In genomic region chr15:79185213-79185612, GRCm38 (mm10) we compare ENCODE assay signal across 34 mouse cellular contexts. TPM values are rescaled to one million over a fixed set of nuclear protein-coding genes. Genes with fewer than 3 reads are reported as not detected.
A peak's percentile ranks its signal among the peaks of the same experiment; 100 is the strongest.
DNase-seq lines count a peak whose midpoint lies in the region; ATAC-seq and TF ChIP-seq lines count a peak whose summit lies in the region.
"Had no signal": no experiment of that assay in that cellular context is flagged by ENCODE, and none has a peak within 500 bp of the region (broad histone marks: within the 10 kb centered on the region; RNA-seq: fewer than 3 reads in every experiment).

No protein-coding gene starts in this region.

- H3K4me3 ChIP-seq in forebrain, postnatal 0 days (ENCODE audit: low read depth, low read length): no peak overlapping the region
- no peak overlapping the region for H3K4me3 ChIP-seq in forebrain, embryonic 16.5 days (replicated peaks; ENCODE audit: low read length)
- no peak overlapping the region for H3K4me3 ChIP-seq in C2C12 (ENCODE audit: insufficient read depth, poor library complexity, severe bottlenecking)
- H3K4me3 ChIP-seq in lung, postnatal 0 days (ENCODE audit: low read depth, low read length): no peak overlapping the region
- H3K4me3 ChIP-seq: embryonic facial prominence, embryonic 13.5 days; erythroblast, embryonic 14.5 days; gastrocnemius, adult 2 months; heart, adult 2 months; heart, embryonic 12.5 days; left cerebral cortex, adult 2 months; limb, embryonic 12.5 days; midbrain, embryonic 10.5 days had no signal

- H3K4me2 ChIP-seq in forebrain, postnatal 0 days (ENCODE audit: low read depth): no peak overlapping the region
- no peak overlapping the region for H3K4me2 ChIP-seq in forebrain, embryonic 16.5 days (ENCODE audit: low read length)
- H3K4me2 ChIP-seq in lung, postnatal 0 days (replicated peaks; ENCODE audit: low read depth, low read length): no peak overlapping the region
- H3K4me2 ChIP-seq: embryonic facial prominence, embryonic 13.5 days; heart, embryonic 12.5 days; hindbrain, embryonic 14.5 days; limb, embryonic 12.5 days had no signal

- no peaks in the 10 kb centered on the region for H3K36me3 ChIP-seq in forebrain, postnatal 0 days (ENCODE audit: insufficient read depth)
- no peaks in the 10 kb centered on the region for H3K36me3 ChIP-seq in forebrain, embryonic 16.5 days (ENCODE audit: control insufficient read depth, insufficient read depth)
- no peaks in the 10 kb centered on the region for H3K36me3 ChIP-seq in C2C12 (ENCODE audit: control insufficient read depth, insufficient read depth)
- no peaks in the 10 kb centered on the region for H3K36me3 ChIP-seq in lung, postnatal 0 days (ENCODE audit: insufficient read depth, low read length)
- H3K36me3 ChIP-seq: embryonic facial prominence, embryonic 13.5 days; heart, embryonic 12.5 days; limb, embryonic 12.5 days; midbrain, embryonic 10.5 days had no signal

- H3K79me2 ChIP-seq in C2C12 (ENCODE audit: control insufficient read depth, insufficient read depth): no peaks in the 10 kb centered on the region

- no peaks in the 10 kb centered on the region for H3K79me3 ChIP-seq in C2C12 (ENCODE audit: low read depth)

- H3K27me3 ChIP-seq in forebrain, postnatal 0 days (ENCODE audit: insufficient read depth, low read length): no peaks in the 10 kb centered on the region
- H3K27me3 ChIP-seq in forebrain, embryonic 16.5 days (replicated peaks; ENCODE audit: control insufficient read depth, insufficient read depth, low read length): no peaks in the 10 kb centered on the region
- H3K27me3 ChIP-seq in C2C12 (ENCODE audit: control insufficient read depth, insufficient read depth, insufficient read length): peaks cover 32% of the 10 kb centered on the region
- no peaks in the 10 kb centered on the region for H3K27me3 ChIP-seq in lung, postnatal 0 days (replicated peaks; ENCODE audit: insufficient read depth, low read length)
- H3K27me3 ChIP-seq: embryonic facial prominence, embryonic 13.5 days; limb, embryonic 12.5 days had no signal

- 67% methylated on average over 10 of the region's 10 CpGs for WGBS in forebrain, postnatal 0 days
- WGBS in forebrain, embryonic 16.5 days: 66% methylated on average over 10 of the region's 10 CpGs
- 31% methylated on average over 10 of the region's 10 CpGs for WGBS in lung, postnatal 0 days

- no peak for ATAC-seq in forebrain, postnatal 0 days
- no peak for ATAC-seq in forebrain, embryonic 16.5 days
- peak; percentile 56 for ATAC-seq in lung, postnatal 0 days
- ATAC-seq: activated CD4-positive, CD25-positive, alpha-beta regulatory T cell, adult 4 months; CD4-positive, CD25-positive, alpha-beta regulatory T cell, adult 4 months; inflammation-experienced regulatory T-cells, adult 6 months; midbrain, embryonic 16.5 days had no signal

- TF ChIP-seq EP300 in lung, postnatal 0 days (IDR thresholded peaks at IDR 0.05): peak; percentile 32; the same call in 1 of the 2 replicates

- peak; percentile 27 for DNase-seq in forebrain, postnatal 0 days
- peak; percentile 24 for DNase-seq in adipocyte (ENCODE audit: low spot score)
- DNase-seq in lung, postnatal 0 days (ENCODE audit: low spot score): peak; percentile 72
- no peak for DNase-seq in left cerebral cortex, adult 11 months (ENCODE audit: low spot score)
- no peak for DNase-seq in cerebellum, postnatal 36 days
- DNase-seq in gastrocnemius, adult 18-20 months (ENCODE audit: low spot score): no peak
- DNase-seq: adrenal gland, adult 8-10 months; cerebellum, adult 11 months; cerebellum, adult 9-10 months; embryo, embryonic 11 days; gastrocnemius, adult 2 months; heart, adult 2 months; kidney, adult 11 months; kidney, postnatal 14 days; layer of hippocampus, adult 9-11 months; thymus, postnatal 4 days had no signal

- no peak overlapping the region for H3K27ac ChIP-seq in forebrain, postnatal 0 days (ENCODE audit: low read depth, low read length)
- H3K27ac ChIP-seq in forebrain, embryonic 16.5 days (ENCODE audit: low read length): no peak overlapping the region
- H3K27ac ChIP-seq in lung, postnatal 0 days (ENCODE audit: low read length): no peak overlapping the region
- H3K27ac ChIP-seq: embryonic facial prominence, embryonic 13.5 days; gastrocnemius, adult 2 months; heart, adult 2 months; hindbrain, embryonic 14.5 days; left cerebral cortex, adult 2 months; limb, embryonic 12.5 days; liver, embryonic 14.5 days; midbrain, embryonic 10.5 days had no signal

- H3K9me3 ChIP-seq in forebrain, postnatal 0 days (ENCODE audit: low read length): no peaks in the 10 kb centered on the region
- no peaks in the 10 kb centered on the region for H3K9me3 ChIP-seq in forebrain, embryonic 16.5 days (ENCODE audit: control insufficient read depth, low read length)
- H3K9me3 ChIP-seq in lung, postnatal 0 days (ENCODE audit: low read length): no peaks in the 10 kb centered on the region
- H3K9me3 ChIP-seq: embryonic facial prominence, embryonic 13.5 days; heart, embryonic 12.5 days; limb, embryonic 12.5 days; midbrain, embryonic 10.5 days had no signal

- no peak overlapping the region for H3ac ChIP-seq in C2C12 (ENCODE audit: control insufficient read depth, insufficient read length, low read depth)

- H3K4me1 ChIP-seq in forebrain, postnatal 0 days (ENCODE audit: insufficient read depth): no peaks in the 10 kb centered on the region
- H3K4me1 ChIP-seq in forebrain, embryonic 16.5 days (replicated peaks; ENCODE audit: control insufficient read depth, insufficient read depth, low read length): no peaks in the 10 kb centered on the region
- peaks cover 5% of the 10 kb centered on the region; the same call in 1 of the 2 replicates for H3K4me1 ChIP-seq in lung, postnatal 0 days (ENCODE audit: insufficient read depth, low read depth, low read length)
- H3K4me1 ChIP-seq: embryonic facial prominence, embryonic 13.5 days; heart, embryonic 12.5 days; limb, embryonic 12.5 days had no signal

- H3K9ac ChIP-seq in forebrain, postnatal 0 days: no peak overlapping the region
- no peak overlapping the region for H3K9ac ChIP-seq in forebrain, embryonic 16.5 days (replicated peaks; ENCODE audit: low read depth, low read length)
- H3K9ac ChIP-seq in lung, postnatal 0 days (replicated peaks; ENCODE audit: low read depth): no peak overlapping the region
- H3K9ac ChIP-seq: embryonic facial prominence, embryonic 13.5 days; heart, embryonic 12.5 days; hindbrain, embryonic 14.5 days; limb, embryonic 12.5 days; liver, embryonic 14.5 days had no signal

- no peak for TF ChIP-seq CTCF in forebrain, postnatal 0 days (IDR thresholded peaks at IDR 0.05; ENCODE audit: low read depth)
- TF ChIP-seq CTCF in C2C12 (IDR thresholded peaks at IDR 0.05; ENCODE audit: control insufficient read depth, insufficient read depth, insufficient read length): no peak
- no peak for TF ChIP-seq CTCF in lung, postnatal 0 days (IDR thresholded peaks at IDR 0.05)

TF ChIP-seq in C2C12, 6 proteins besides CTCF, POLR2A, EP300 and RAD21:
- no peak for TF ChIP-seq FOSL1 (IDR thresholded peaks at IDR 0.05; ENCODE audit: insufficient read depth, low read length, poor library complexity, severe bottlenecking)
- TF ChIP-seq CEBPB (IDR thresholded peaks at IDR 0.05; ENCODE audit: low read depth): peak; percentile 35

RNA-seq across cellular contexts. Expression of gene Sox10, which starts 20.2 kb away (rescaled TPM):
- total RNA-seq in forebrain, postnatal 0 days (2014; rRNA removed): 7.4 and 8.3 TPM in 2 replicates
- 4.8 and 6.3 TPM in 2 replicates for polyA plus RNA-seq in forebrain, postnatal 0 days (2015; fragmentation: Nextera tagmentation; extraction: Ambion mirVana)
- polyA plus RNA-seq in forebrain, embryonic 16.5 days (2015; fragmentation: Nextera tagmentation; extraction: Ambion mirVana): 2.0 and 2.2 TPM in 2 replicates
- polyA plus RNA-seq in C2C12 (2012; fragmentation: generic; extraction: Trizol): not detected
- polyA plus RNA-seq in lung, postnatal 0 days (2015; fragmentation: Nextera tagmentation; extraction: Ambion mirVana): 0.11 and 0.31 TPM in 2 replicates
- total RNA-seq in gastrocnemius, adult 18-20 months (2021): 1 to 10 TPM; 1.0 to 1.3 TPM
- total RNA-seq: hematopoietic stem cell, adult 5-6 weeks; megakaryocyte progenitor cell, adult 5-6 weeks; neutrophil, adult 5-6 weeks had no signal
- polyA plus RNA-seq: activated CD4-positive, CD25-positive, alpha-beta regulatory T cell, adult 4 months; CD4-positive, CD25-positive, alpha-beta regulatory T cell, adult 4 months; erythroblast, embryonic 14.5 days; inflammation-experienced regulatory T-cells, adult 6 months had no signal

RNA-seq across cellular contexts. Expression of gene Pick1, which starts 43.8 kb away (rescaled TPM):
- 76.2 and 84.7 TPM in 2 replicates for total RNA-seq in forebrain, postnatal 0 days (2014; rRNA removed)
- polyA plus RNA-seq in forebrain, postnatal 0 days (2015; fragmentation: Nextera tagmentation; extraction: Ambion mirVana): 60.9 and 72.7 TPM in 2 replicates
- polyA plus RNA-seq in forebrain, embryonic 16.5 days (2015; fragmentation: Nextera tagmentation; extraction: Ambion mirVana): 76.3 and 102 TPM in 2 replicates
- polyA plus RNA-seq in C2C12 (2012; fragmentation: generic; extraction: Trizol): 15.3 TPM
- 22.0 and 22.2 TPM in 2 replicates for polyA plus RNA-seq in lung, postnatal 0 days (2015; fragmentation: Nextera tagmentation; extraction: Ambion mirVana)
- total RNA-seq in gastrocnemius, adult 18-20 months (2021): 10 to 100 TPM; 33.7 to 34.8 TPM

RNA-seq across cellular contexts. Expression of gene Gm49486, which starts 44.0 kb away (rescaled TPM):
- total RNA-seq in forebrain, postnatal 0 days (2014; rRNA removed): 2.8 and 4.4 TPM in 2 replicates
- polyA plus RNA-seq in forebrain, postnatal 0 days (2015; fragmentation: Nextera tagmentation; extraction: Ambion mirVana): 1.1 and 1.2 TPM in 2 replicates
- polyA plus RNA-seq in forebrain, embryonic 16.5 days (2015; fragmentation: Nextera tagmentation; extraction: Ambion mirVana): 0.82 and 0.94 TPM in 2 replicates
- polyA plus RNA-seq in C2C12 (2012; fragmentation: generic; extraction: Trizol): 0.01 TPM
- 0.16 and 0.31 TPM in 2 replicates for polyA plus RNA-seq in lung, postnatal 0 days (2015; fragmentation: Nextera tagmentation; extraction: Ambion mirVana)
- total RNA-seq in gastrocnemius, adult 18-20 months (2021): under 1 TPM; 0.55 to 0.69 TPM
- total RNA-seq: adrenal gland, adult 8-10 months; hematopoietic stem cell, adult 5-6 weeks had no signal
- polyA plus RNA-seq: erythroblast, embryonic 14.5 days; inflammation-experienced regulatory T-cells, adult 6 months; spleen, adult 2 months had no signal

RNA-seq across cellular contexts. Expression of gene 1700088E04Rik, which starts 44.2 kb away (rescaled TPM):
- total RNA-seq in forebrain, postnatal 0 days (2014; rRNA removed): 11.8 and 15.2 TPM in 2 replicates
- polyA plus RNA-seq in forebrain, postnatal 0 days (2015; fragmentation: Nextera tagmentation; extraction: Ambion mirVana): 19.3 and 23.7 TPM in 2 replicates
- polyA plus RNA-seq in forebrain, embryonic 16.5 days (2015; fragmentation: Nextera tagmentation; extraction: Ambion mirVana): 11.7 and 13.1 TPM in 2 replicates
- 5.6 TPM for polyA plus RNA-seq in C2C12 (2012; fragmentation: generic; extraction: Trizol)
- polyA plus RNA-seq in lung, postnatal 0 days (2015; fragmentation: Nextera tagmentation; extraction: Ambion mirVana): 29.8 and 30.4 TPM in 2 replicates
- 1 to 10 TPM; 1.1 to 1.2 TPM for total RNA-seq in gastrocnemius, adult 18-20 months (2021)
- polyA plus RNA-seq: erythroblast, embryonic 14.5 days had no signal

RNA-seq across cellular contexts. Expression of gene Polr2f, which starts 44.4 kb away (rescaled TPM):
- total RNA-seq in forebrain, postnatal 0 days (2014; rRNA removed): 48.6 and 111 TPM in 2 replicates
- polyA plus RNA-seq in forebrain, postnatal 0 days (2015; fragmentation: Nextera tagmentation; extraction: Ambion mirVana): 362 and 414 TPM in 2 replicates
- 253 and 256 TPM in 2 replicates for polyA plus RNA-seq in forebrain, embryonic 16.5 days (2015; fragmentation: Nextera tagmentation; extraction: Ambion mirVana)
- 436 TPM for polyA plus RNA-seq in C2C12 (2012; fragmentation: generic; extraction: Trizol)
- 243 and 261 TPM in 2 replicates for polyA plus RNA-seq in lung, postnatal 0 days (2015; fragmentation: Nextera tagmentation; extraction: Ambion mirVana)
- total RNA-seq in gastrocnemius, adult 18-20 months (2021): 10 to 100 TPM; 69.3 to 76.8 TPM

Comparison
In these comparisons a context has a peak if more than half of its experiments do, and no peak if none do; other contexts are left out.
1. DNase-seq: peak in forebrain, postnatal 0 days (single experiment), adipocyte (single experiment) and lung, postnatal 0 days (single experiment); none in left cerebral cortex, adult 11 months (single experiment), cerebellum, postnatal 36 days (0 of 2) and gastrocnemius, adult 18-20 months (single experiment).